Mouse (Mus musculus): Measurements from ENCODE around the gene 1700001P01Rik.

GRCm38 (mm10) chr11:97810356-97810755 is 34.6 kb upstream of the 1700001P01Rik start:
- TF ChIP-seq CTCF (IDR thresholded peaks at IDR 0.05; ENCODE audit: low read depth) = no peak
- TF ChIP-seq EP300 (IDR thresholded peaks at IDR 0.05; ENCODE audit: low read depth) = no peak

All from heart, postnatal 0 days (tissue).